Mouse (Mus musculus): ENCODE data around the gene Mpzl3.
"Not testable (repeated sequence)": the region's sequence is repeated elsewhere in the genome, so short reads cannot be mapped to it uniquely, and the experiment has no call there.

Mpzl3 gene

GRCm38 (mm10) chr9:45055082-45055713 lies at the start of gene Mpzl3:
Mpzl3 (plus strand) TSS chr9:45055186.
- peak; percentile 70 to 79 for DNase-seq (ENCODE audit: low spot score in 2 of 2)

DNA sequence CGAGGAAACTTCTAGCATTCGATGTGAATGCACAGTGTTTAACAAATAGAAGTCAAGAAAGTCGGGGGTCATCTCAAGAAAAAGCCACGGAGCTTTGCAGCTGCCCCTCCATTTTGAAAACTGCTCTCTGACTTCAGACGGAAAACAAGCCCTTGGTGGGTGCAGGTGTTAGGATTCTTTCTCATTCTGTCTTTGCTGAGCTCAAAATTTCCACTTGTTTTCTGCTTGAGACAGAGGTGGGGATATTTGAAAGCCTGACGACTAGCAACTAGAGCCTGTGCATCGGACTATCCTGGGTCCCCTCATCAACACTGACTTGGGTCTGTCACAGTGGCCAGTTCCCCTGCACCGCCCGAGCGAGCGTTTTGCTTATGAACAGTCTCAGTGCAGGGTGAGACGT lies 47.6 kb upstream of the Mpzl3 start:
- DNase-seq (ENCODE audit: low spot score in 2 of 2), result no peak

GRCm38 (mm10) chr9:45008342-45008741 lies 46.6 kb upstream of the Mpzl3 start:
- no peak for DNase-seq (ENCODE audit: low spot score in 2 of 2)

DNA sequence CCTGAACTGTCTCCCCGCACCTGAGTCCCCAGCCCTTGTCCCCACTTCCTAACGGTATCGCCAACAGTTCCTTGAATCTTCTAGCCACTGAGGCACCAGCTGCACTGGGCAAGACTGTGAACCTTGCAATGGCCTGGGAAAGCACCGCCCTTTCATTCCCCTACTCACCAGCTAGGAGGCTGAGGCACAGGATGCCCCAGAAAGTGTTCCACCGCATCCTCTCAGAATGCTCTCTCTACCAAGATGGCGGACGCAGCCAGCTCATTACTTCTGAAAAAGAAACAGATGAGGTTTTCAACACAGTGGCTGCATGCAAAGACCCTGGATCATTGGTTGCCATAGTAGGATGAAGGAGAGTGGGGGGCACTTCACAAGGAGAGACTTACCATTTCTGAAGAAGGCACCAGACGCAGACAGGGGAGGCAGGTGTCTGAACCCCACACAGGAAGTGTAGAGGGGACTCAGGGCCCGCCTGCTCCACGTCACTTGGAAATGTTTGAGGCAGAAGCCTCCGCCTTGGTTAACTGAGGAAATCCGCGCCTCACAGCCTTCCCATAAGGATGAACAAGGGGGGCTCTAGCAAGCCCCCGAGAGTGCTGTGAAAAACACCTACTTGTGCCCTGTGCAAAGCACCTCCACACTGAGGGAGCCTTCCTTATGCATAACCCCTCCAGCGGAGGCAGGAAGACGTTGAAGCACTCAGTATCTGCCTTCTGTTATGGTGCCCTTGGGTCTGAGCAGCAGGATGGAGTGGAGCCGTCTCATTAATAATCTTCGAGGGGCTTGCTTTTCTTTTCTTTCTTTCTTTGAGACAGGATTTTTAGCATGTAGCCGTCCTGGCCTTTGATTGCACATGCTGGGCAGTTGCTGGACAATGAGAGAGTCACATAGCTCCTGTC lies 45.6 kb upstream of the Mpzl3 start, which contains the start of gene Cd3e:
Cd3e (minus strand) TSS at position 448 of the 899 bp plus-strand sequence.
- DNase-seq (ENCODE audit: low spot score in 2 of 2), result peak; percentile 22 to 24

DNA sequence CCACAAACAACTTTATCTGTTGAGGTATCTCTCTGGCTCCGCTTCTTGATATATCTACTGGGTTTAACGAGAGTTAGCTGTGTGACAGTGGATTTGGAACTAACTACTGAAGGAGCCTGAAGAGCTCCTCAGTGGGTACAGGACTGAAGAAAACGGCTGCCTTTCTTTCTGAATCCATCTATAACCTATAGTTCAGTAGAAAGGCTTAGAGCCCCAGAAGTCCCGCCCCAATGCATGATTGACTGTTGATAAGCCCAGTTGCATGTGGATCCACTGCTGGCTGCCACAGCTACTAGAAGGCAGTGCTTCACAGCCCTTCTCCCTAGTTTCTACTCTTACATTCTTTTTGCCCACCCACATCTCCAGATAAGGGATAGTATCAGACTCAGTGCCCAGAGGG lies 44.5 kb upstream of the Mpzl3 start:
- DNase-seq (ENCODE audit: low spot score in 2 of 2), result peak; percentile 20

- DNase-seq (ENCODE audit: low spot score in 2 of 2), result no peak
These were observed 43.7 kb upstream of the Mpzl3 start for GRCm38 (mm10) chr9:45011291-45011690.

- DNase-seq (ENCODE audit: low spot score in 2 of 2), result no peak
These were observed 40.1 kb upstream of the Mpzl3 start for GRCm38 (mm10) chr9:45014879-45015278.

DNA sequence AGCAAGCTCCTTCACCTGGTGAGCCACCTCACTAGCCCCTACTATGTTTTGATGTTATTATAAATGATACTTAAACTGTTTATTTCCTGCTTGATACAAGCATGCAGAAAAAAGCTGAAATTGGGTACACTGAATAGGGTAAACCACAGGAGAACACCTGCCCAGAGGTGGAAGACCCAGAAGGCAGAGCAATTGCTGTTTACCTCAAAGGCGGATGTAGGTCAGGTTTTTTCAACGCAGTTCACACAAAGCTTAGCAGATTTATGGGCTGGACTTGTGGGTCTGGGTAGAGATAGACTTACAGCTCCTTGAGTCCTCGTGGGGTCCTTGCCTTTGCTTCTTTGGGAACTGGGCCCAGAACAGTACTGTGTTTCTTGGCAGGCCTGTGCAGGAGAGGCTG lies 39.1 kb upstream of the Mpzl3 start:
- no peak for DNase-seq (ENCODE audit: low spot score in 2 of 2)

GRCm38 (mm10) chr9:45018031-45018430 lies 37.0 kb upstream of the Mpzl3 start:
- DNase-seq (ENCODE audit: low spot score in 2 of 2), result no peak

DNA sequence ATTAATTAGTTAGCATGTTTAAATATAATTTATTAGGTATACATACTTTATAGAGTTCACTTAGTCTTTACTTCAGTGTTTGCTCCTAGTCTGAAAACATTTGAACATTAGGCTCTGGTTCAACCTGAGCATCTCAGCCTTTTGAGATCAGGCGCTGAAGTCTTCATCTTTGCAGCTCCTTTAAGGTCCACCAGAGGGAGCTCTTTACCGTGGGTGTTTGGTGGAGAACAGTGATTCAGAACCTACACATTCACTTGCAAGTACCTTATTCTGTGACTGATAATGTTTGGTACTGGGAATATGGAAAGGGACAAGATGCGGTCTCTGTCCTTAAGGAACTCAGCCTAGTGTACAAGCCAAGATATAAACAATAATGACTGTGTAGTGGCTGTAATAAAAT lies 32.2 kb upstream of the Mpzl3 start:
- peak; percentile 59 to 62 for DNase-seq (ENCODE audit: low spot score in 2 of 2)

DNA sequence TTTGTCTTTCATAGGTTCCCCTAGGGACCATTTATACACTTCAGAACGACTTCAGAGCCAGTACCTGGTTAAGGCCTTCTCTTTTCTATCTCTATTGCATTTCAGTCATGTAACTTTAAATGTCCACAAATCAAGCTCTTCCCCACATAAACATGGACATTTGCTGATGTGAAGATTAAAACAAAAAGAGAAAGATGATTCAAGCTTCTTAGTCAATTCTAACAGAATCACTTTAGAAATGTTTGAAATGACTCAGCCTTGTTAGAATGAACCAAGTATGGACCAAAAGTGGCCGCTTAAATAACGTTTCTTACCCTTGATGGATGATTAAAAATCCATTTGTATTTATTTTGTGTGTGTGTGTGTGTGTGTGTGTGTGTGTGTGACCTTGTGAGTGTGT lies 31.3 kb upstream of the Mpzl3 start:
- no peak for DNase-seq (ENCODE audit: low spot score in 2 of 2)

- DNase-seq (ENCODE audit: low spot score in 2 of 2), result no peak
These were observed 30.8 kb upstream of the Mpzl3 start for GRCm38 (mm10) chr9:45024187-45024586.

- no peak for DNase-seq (ENCODE audit: low spot score in 2 of 2)
These were observed 27.6 kb upstream of the Mpzl3 start for GRCm38 (mm10) chr9:45027376-45027775.

DNA sequence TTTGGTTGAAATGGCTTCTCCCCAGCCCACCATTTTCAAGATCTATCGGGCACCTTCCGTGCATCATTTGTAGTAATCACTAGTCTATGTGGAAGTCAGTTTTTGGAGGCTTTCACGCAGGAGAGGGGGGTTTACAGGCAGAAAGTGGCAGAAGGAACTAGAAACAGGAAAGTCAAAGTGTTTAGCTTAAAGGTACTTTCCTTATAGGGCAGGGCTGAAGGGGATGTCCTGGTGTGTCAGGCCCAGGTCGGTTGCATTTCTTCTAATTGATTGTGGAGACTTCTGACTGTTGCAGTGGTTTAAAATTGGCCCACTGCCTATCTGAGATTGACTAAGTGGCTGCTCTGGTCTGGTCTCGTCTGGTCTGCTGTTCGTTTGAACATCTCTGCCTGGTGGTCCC lies 24.6 kb upstream of the Mpzl3 start:
- DNase-seq (ENCODE audit: low spot score in 2 of 2), result peak; percentile 45 to 58

DNA sequence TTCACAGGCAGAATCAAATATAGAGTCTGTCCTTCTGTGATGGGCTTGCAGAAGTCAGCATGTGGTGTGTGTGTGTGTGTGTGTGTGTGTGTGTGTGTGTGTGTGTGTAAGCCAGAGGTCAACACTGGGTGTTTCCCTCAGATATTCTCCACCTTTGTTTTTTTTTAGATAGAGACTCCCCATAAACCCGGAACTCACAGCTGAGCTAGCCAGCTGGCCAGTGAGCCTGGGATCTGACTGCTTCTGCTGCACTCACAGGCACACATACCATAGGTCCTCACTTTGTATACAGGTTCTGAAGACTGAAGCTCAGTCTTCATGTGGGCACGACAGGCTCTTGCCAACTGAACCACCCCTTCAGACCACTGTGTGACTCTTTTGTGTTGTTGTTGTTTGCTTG lies 22.7 kb upstream of the Mpzl3 start:
- no peak for DNase-seq (ENCODE audit: low spot score in 2 of 2)

DNA sequence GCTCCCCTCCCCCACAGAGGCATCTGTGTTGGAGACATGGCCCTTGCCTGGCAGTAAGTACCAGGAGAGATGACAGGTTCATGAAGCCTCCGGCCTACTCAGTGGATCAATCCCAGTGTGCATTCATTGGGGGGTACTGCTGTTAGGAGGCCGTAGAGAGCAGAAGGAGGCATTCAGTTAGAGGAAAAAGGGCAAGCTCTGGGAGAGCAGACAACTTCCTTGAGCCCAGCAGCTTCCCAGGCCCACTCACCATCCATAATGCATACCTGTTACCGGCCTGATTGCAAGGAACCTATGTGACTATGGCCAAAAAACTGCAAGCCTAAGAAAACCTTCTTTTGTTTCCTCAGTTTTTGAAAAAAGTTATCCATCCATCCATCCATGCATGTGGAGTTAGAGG lies 20.5 kb upstream of the Mpzl3 start:
- no peak for DNase-seq (ENCODE audit: low spot score in 2 of 2)

GRCm38 (mm10) chr9:45037803-45038202 lies 17.2 kb upstream of the Mpzl3 start:
- not testable (repeated sequence) for DNase-seq (ENCODE audit: low spot score in 2 of 2)

DNA sequence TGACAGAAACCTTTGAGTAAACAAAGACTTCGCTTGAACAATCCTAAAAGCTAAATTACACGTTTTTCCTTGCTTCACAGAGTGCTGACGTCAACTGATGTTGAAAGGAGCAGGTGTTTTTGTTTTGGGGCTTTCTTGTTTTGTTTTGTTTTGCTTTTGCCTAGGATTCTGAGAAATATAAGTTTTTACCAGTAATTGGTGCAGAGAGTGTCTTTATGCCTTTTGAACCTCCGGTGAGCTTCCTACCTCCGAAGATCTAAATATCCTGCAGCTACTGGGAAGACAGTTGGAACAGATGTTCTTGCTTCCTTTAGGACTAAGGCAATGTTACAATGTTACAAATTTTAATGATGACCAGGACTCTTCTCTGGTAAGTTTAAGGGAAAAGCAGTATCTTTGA lies 15.5 kb upstream of the Mpzl3 start, which contains the start of gene Mpzl2:
Mpzl2 (plus strand) TSS at position 301 of the 400 bp plus-strand sequence.
- DNase-seq (ENCODE audit: low spot score in 2 of 2), result no peak

DNA sequence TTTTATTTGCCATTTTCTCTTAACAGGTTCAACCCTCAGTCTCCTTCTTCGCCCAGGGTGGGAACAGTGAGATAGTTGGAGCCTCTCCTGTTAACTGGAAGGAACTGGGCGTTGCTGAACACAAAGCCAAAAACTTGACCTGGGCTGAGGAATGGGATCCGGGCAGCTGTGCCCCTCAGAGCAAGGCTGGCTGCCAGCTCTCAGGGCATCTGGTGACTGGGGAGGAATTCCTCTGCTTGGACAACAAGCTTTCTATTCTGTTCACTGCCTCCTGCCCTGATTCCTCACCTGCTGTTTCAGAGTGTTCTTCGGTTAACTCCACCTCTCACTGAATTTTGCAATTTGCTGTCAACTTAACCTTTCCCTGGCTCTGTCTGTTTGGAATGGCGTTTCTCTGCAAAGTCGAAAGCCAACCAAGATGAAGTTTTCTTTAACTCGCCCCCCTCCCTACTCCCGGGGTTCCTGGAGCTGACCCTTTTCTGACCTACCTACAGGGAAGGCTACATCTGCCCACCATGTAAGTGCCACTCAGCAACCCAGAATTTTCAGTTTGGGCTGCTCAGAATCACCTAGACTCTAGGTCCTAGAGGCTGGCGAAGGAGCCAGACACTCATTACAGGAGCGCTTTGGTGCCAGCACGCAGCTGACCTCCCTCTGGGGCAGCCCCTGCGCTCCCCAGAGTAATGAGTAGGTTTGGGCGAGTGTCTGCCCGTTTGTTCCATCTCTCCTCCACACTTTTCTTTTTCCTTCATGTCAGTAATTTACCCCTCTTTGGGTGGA lies 14.7 kb upstream of the Mpzl3 start:
- peak in 1 of 2 experiments; percentile 15 for DNase-seq (ENCODE audit: low spot score in 2 of 2)

DNA sequence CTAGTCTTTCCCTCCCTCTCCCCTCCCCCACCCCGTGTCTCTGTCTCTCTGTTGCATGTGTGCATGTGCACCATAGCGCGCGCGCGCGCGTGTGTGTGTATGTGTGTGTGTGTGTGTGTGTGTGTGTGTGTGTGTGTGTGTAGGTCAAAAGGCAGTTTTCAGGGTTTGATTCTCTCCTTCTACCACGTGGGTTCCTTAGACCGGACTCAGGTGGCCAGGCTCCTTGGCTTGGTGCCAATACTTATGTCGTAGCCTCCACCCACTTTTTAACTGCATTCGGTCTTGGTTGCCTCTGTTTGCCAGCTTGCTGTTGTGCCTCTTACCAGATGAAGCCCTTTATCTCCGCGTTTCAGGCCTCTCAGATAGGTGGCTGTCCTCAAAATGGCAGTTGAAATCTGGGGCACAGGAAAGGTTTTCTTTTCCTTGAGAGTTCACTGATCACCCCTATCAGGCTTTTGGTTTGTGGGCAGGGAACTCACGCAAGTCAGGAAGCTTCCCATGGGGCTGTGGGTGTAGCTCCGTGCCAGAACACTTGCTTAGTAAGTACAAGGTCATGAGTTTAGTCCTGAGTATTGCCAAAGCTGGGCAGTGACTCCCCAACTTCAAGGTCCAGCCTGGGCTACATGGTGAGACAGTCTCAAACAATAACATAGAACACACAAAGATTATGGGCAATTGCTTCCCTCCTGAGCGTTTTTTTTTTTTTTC lies 13.7 kb upstream of the Mpzl3 start:
- peak; percentile 35 to 38 for DNase-seq (ENCODE audit: low spot score in 2 of 2)

- no peak for DNase-seq (ENCODE audit: low spot score in 2 of 2)
These were observed 12.8 kb upstream of the Mpzl3 start for GRCm38 (mm10) chr9:45042056-45042720.

Measured in spleen, postnatal 36 days (tissue).